Mouse (Mus musculus): ENCODE results near the gene A430078G23Rik. TPM values are rescaled to one million over a fixed set of nuclear protein-coding genes. Genes with fewer than 3 reads are reported as not detected.

Gene A430078G23Rik
- polyA plus RNA-seq, 1 experiment from 2014 or later, result 0.15 TPM

DNA sequence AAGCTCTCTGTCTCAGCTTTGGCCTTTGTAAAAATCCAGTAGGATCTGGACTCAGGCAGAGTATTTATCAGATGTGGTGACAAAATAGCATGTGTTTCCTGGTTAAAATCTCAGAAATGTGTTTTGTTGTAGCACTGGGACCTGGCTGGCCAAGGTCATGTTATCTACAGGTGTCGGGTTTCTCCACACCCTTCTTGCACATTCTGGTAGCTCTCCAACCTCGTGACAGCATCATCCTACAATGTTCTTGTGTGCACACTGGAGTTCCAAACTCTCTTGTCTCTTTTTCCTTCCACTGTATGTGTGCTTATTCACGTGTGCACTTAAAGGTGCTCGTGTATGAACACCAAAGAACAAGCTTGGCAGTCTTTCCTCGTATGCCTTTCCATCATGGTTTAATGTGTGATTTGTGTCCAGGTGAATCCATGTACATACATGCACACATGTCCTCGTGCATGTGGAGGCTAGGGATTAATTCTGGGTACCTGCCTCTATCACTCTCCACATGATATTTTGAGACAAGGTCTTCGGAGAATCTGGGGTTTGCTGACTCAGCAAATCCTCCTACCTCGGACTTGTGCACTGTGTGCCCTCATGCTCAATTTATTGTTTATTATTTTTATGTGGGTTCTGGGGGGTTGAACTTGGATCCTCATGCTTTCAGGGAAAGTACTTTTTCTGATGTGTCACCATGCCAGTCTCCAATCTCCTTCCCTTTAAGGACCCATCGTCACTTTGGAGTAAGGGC lies 35.5 kb downstream of the A430078G23Rik start:
- Histone ChIP-seq H3K4me1 (replicated peaks) (peaks cover 4% of the 10 kb centered on the region), H3K27me3 (no peaks in the 10 kb centered on the region), H3K9me3 (no peaks in the 10 kb centered on the region), H3K27ac (no peak overlapping the region), H3K4me3 (replicated peaks) (no peak overlapping the region), H3K36me3 (no peaks in the 10 kb centered on the region), H3K4me2 (no peak overlapping the region), H3K9ac (replicated peaks) (no peak overlapping the region)
- WGBS, result 75% methylated on average over 9 of the region's 9 CpGs
- ATAC-seq (ENCODE audit: insufficient number of reproducible peaks, insufficient read depth, low FRiP score, low TSS enrichment, low read depth), result no peak

DNA sequence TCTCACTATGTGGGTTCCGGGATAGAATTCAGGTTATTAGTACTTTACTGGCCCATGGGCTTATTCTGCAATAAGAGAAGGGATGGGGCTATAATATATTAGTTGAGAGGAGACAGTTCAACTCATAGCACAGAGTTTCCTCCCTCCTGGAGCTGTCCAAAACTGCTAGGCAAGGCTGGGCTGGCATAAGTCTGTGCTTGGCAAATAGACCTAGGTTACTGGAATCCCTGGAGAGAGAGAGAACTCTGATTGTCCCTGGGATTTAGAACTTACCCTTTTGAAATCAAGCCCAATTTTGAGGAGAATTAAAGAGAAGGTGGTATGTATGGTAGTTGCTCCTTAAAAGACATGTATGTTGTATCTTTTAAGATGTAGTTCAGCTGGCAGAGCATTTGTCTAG lies 36.3 kb downstream of the A430078G23Rik start:
- no peaks in the 10 kb centered on the region for H3K36me3 ChIP-seq
- no peak for ATAC-seq (ENCODE audit: insufficient number of reproducible peaks, insufficient read depth, low FRiP score, low TSS enrichment, low read depth)
- no peak overlapping the region for H3K4me3 ChIP-seq (replicated peaks)
- H3K27me3 ChIP-seq, result no peaks in the 10 kb centered on the region
- no peak overlapping the region for H3K9ac ChIP-seq (replicated peaks)
- no peak overlapping the region for H3K27ac ChIP-seq
- peaks cover 10% of the 10 kb centered on the region for H3K4me1 ChIP-seq (replicated peaks)
- no peaks in the 10 kb centered on the region for H3K9me3 ChIP-seq
- WGBS, result 75% methylated on average over 1 of the region's 1 CpGs
- H3K4me2 ChIP-seq, result no peak overlapping the region

GRCm38 (mm10) chr8:3392293-3392692 lies 39.1 kb downstream of the A430078G23Rik start:
- peaks cover 20% of the 10 kb centered on the region for H3K4me1 ChIP-seq (replicated peaks)
- WGBS, result 59% methylated on average over 4 of the region's 4 CpGs
- H3K27ac ChIP-seq, result no peak overlapping the region
- no peak for ATAC-seq (ENCODE audit: insufficient number of reproducible peaks, insufficient read depth, low FRiP score, low TSS enrichment, low read depth)
- no peaks in the 10 kb centered on the region for H3K27me3 ChIP-seq
- H3K9ac ChIP-seq (replicated peaks), result peak overlapping the region; percentile 73; the same call in 1 of the 2 replicates
- peak overlapping the region; percentile 75 for H3K4me3 ChIP-seq (replicated peaks)
- H3K9me3 ChIP-seq, result no peaks in the 10 kb centered on the region
- H3K4me2 ChIP-seq, result peak overlapping the region; percentile 85
- H3K36me3 ChIP-seq, result no peaks in the 10 kb centered on the region

GRCm38 (mm10) chr8:3392771-3393710 lies 39.8 kb downstream of the A430078G23Rik start, which contains the start of gene Arhgef18:
Arhgef18 (plus strand) TSS chr8:3393006.
- peaks cover 20% of the 10 kb centered on the region for H3K4me1 ChIP-seq (replicated peaks)
- WGBS, result 2% methylated on average over 48 of the region's 48 CpGs
- no peaks in the 10 kb centered on the region for H3K36me3 ChIP-seq
- peak within 1 kb of the TSS; percentile 73 for H3K9ac ChIP-seq (replicated peaks)
- ATAC-seq (ENCODE audit: insufficient number of reproducible peaks, insufficient read depth, low FRiP score, low TSS enrichment, low read depth), result peak; percentile 97
- peak within 1 kb of the TSS; percentile 75 for H3K4me3 ChIP-seq (replicated peaks)
- H3K27me3 ChIP-seq, result no peaks in the 10 kb centered on the region
- peak within 1 kb of the TSS; percentile 85 for H3K4me2 ChIP-seq
- H3K27ac ChIP-seq, result 0 out of 2 replicates have a peak within 1 kb of the TSS, but pooled peaks have one; percentile 17
- H3K9me3 ChIP-seq, result no peaks in the 10 kb centered on the region

DNA sequence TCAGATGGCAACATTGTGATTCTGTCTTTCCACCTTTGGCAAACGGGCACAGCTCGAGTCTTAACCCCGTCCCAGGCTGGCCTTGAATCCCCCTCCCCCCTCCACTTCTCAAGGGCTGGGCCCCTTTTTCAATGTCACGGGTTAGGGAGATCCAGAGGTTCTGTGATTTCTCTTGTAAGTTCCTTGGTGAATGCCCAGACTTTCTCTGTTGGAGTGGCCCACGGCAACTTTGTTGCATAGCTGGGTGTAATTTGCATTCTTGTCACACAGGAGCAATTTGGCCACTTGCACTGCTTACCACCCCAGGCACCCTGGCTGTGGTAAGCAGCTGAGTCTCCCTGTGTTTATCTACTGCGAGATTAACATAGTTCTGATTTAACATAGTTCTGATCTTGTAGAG lies 41.4 kb downstream of the A430078G23Rik start:
- peaks cover 20% of the 10 kb centered on the region for H3K4me1 ChIP-seq (replicated peaks)
- no peaks in the 10 kb centered on the region for H3K27me3 ChIP-seq
- no peak overlapping the region for H3K27ac ChIP-seq
- no peak for ATAC-seq (ENCODE audit: insufficient number of reproducible peaks, insufficient read depth, low FRiP score, low TSS enrichment, low read depth)
- WGBS, result 12% methylated on average over 6 of the region's 6 CpGs
- no peak overlapping the region for H3K4me2 ChIP-seq
- no peaks in the 10 kb centered on the region for H3K9me3 ChIP-seq
- peaks cover 5% of the 10 kb centered on the region; the same call in 1 of the 2 replicates for H3K36me3 ChIP-seq
- no peak overlapping the region for H3K4me3 ChIP-seq (replicated peaks)
- no peak overlapping the region for H3K9ac ChIP-seq (replicated peaks)

DNA sequence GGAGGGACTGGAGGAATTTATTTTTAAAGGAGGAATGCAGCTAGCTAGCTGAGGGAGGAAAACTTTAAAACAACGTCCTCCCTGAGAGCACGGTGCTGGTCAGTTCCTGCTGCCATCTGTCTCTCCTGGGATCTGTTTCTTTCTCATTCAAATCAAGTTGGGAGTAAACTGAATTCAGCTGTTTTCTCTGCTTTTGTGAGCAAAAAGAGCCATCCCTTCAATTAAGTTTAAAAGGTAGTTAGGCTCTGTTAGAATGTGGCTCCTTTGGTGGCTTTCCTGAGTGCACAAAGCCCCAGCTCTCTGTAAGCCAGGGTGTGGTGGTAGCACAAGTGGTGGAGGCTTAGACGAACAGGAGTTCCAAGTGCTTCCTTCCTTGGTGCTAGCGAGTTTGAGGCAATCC lies 42.0 kb downstream of the A430078G23Rik start:
- peaks cover 9% of the 10 kb centered on the region; the same call in 1 of the 2 replicates for H3K36me3 ChIP-seq
- 23% methylated on average over 4 of the region's 4 CpGs for WGBS
- H3K4me2 ChIP-seq, result no peak overlapping the region
- no peaks in the 10 kb centered on the region for H3K9me3 ChIP-seq
- no peak for ATAC-seq (ENCODE audit: insufficient number of reproducible peaks, insufficient read depth, low FRiP score, low TSS enrichment, low read depth)
- H3K4me1 ChIP-seq (replicated peaks), result peaks cover 20% of the 10 kb centered on the region
- H3K27ac ChIP-seq, result no peak overlapping the region
- H3K27me3 ChIP-seq, result no peaks in the 10 kb centered on the region
- no peak overlapping the region for H3K4me3 ChIP-seq (replicated peaks)
- no peak overlapping the region for H3K9ac ChIP-seq (replicated peaks)

GRCm38 (mm10) chr8:3397597-3397996 lies 44.4 kb downstream of the A430078G23Rik start:
- 97% methylated on average over 3 of the region's 3 CpGs for WGBS

DNA sequence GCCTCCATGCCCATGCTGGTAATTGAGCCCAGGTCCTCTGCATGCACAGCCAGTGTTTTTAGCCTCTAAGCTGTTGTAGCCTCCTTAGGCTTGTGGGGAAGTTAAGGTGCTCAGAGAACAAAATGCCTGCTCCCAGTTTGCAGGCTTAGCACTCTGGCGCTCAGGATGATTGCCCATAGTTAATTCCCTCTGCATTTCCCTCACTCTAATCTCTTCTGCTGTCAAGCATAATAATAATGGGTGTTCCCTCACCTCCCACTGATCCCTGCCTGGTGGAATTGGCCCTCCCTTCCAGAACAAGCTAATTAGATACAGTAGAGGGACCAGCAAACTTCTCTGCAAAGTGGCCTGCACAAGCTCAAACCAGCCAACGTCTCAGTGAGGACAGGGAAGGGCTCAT lies 47.3 kb downstream of the A430078G23Rik start:
- Histone ChIP-seq H3K9me3 (no peaks in the 10 kb centered on the region), H3K27ac (no peak overlapping the region), H3K36me3 (peaks cover 25% of the 10 kb centered on the region; the same call in 1 of the 2 replicates), H3K9ac (replicated peaks) (no peak overlapping the region), H3K4me2 (no peak overlapping the region), H3K4me3 (replicated peaks) (no peak overlapping the region), H3K4me1 (replicated peaks) (no peaks in the 10 kb centered on the region), H3K27me3 (no peaks in the 10 kb centered on the region)
- no peak for ATAC-seq (ENCODE audit: insufficient number of reproducible peaks, insufficient read depth, low FRiP score, low TSS enrichment, low read depth)
- WGBS, result 36% methylated on average over 2 of the region's 2 CpGs

More at GRCm38 (mm10) chr8:3397597-3397996, 44.4 kb downstream of the A430078G23Rik start:
- Histone ChIP-seq H3K9ac (replicated peaks) (no peak overlapping the region), H3K4me2 (no peak overlapping the region), H3K27ac (no peak overlapping the region), H3K36me3 (peaks cover 21% of the 10 kb centered on the region; the same call in 1 of the 2 replicates), H3K4me1 (replicated peaks) (peaks cover 20% of the 10 kb centered on the region), H3K9me3 (no peaks in the 10 kb centered on the region), H3K4me3 (replicated peaks) (no peak overlapping the region), H3K27me3 (no peaks in the 10 kb centered on the region)
- no peak for ATAC-seq (ENCODE audit: insufficient number of reproducible peaks, insufficient read depth, low FRiP score, low TSS enrichment, low read depth)

DNA sequence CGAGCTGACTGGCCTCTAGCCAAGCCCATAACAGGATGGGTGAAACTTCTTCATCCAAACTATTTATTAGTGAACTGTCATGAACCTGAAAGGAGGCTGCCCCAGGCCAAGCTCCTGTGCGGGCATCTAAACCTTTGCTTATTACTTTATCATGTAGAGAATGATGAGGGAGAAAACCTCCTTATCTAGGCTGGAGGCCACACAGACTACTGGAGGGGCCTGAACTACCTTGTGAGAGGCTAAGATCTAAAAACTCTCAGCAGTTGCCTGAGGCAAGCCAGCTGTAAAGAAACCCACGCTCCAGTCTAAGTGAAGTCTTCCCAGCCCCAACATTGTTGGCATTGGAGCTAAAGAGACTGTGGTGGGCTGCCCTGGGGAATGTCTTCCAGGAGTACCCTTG lies 54.2 kb downstream of the A430078G23Rik start:
- Histone ChIP-seq H3K4me2 (no peak overlapping the region), H3K9ac (replicated peaks) (no peak overlapping the region), H3K4me1 (replicated peaks) (no peaks in the 10 kb centered on the region), H3K9me3 (no peaks in the 10 kb centered on the region), H3K27ac (no peak overlapping the region), H3K36me3 (peaks cover 9% of the 10 kb centered on the region; the same call in 1 of the 2 replicates), H3K27me3 (no peaks in the 10 kb centered on the region), H3K4me3 (replicated peaks) (no peak overlapping the region)
- 86% methylated on average over 3 of the region's 3 CpGs for WGBS
- no peak for ATAC-seq (ENCODE audit: insufficient number of reproducible peaks, insufficient read depth, low FRiP score, low TSS enrichment, low read depth)

DNA sequence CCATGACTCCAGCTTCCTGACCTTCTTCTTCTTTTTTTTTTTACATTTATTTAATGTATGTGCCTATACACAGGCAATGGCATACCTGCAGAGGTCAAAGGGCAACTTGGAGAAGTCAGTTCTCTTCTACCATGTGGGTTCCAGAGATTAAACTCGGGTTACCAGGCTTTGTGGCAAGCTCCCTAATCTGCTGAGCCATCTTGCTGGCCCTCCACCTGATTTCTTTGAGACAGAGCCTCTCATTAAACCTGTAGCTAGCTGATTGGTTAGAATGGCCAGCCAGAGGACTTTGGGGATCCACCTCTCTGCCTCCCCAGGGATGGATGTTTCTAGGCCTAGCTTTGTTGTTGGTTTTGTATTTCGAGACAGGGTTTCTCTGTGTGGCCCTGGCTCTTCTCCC lies 57.9 kb downstream of the A430078G23Rik start:
- H3K4me2 ChIP-seq, result no peak overlapping the region
- H3K4me3 ChIP-seq (replicated peaks), result no peak overlapping the region
- no peak overlapping the region for H3K27ac ChIP-seq
- 84% methylated on average over 2 of the region's 2 CpGs for WGBS
- no peak overlapping the region for H3K9ac ChIP-seq (replicated peaks)
- ATAC-seq (ENCODE audit: insufficient number of reproducible peaks, insufficient read depth, low FRiP score, low TSS enrichment, low read depth), result no peak
- H3K36me3 ChIP-seq, result peaks cover 4% of the 10 kb centered on the region; the same call in 1 of the 2 replicates
- no peaks in the 10 kb centered on the region for H3K27me3 ChIP-seq
- H3K9me3 ChIP-seq, result no peaks in the 10 kb centered on the region
- no peaks in the 10 kb centered on the region for H3K4me1 ChIP-seq (replicated peaks)

- ATAC-seq (ENCODE audit: insufficient number of reproducible peaks, insufficient read depth, low FRiP score, low TSS enrichment, low read depth), result no peak
- H3K4me2 ChIP-seq, result no peak overlapping the region
- no peak overlapping the region for H3K4me3 ChIP-seq (replicated peaks)
- WGBS, result 89% methylated on average over 7 of the region's 7 CpGs
- H3K9ac ChIP-seq (replicated peaks), result no peak overlapping the region
- no peaks in the 10 kb centered on the region for H3K9me3 ChIP-seq
- no peak overlapping the region for H3K27ac ChIP-seq
- no peaks in the 10 kb centered on the region for H3K36me3 ChIP-seq
- H3K27me3 ChIP-seq, result no peaks in the 10 kb centered on the region
- peaks cover 4% of the 10 kb centered on the region; the same call in 1 of the 2 replicates for H3K4me1 ChIP-seq (replicated peaks)
These were observed 58.7 kb downstream of the A430078G23Rik start for GRCm38 (mm10) chr8:3411901-3412301.

Measured in limb, embryonic 12.5 days (tissue).